Mouse (Mus musculus) adrenal gland, postnatal 36 days (tissue): Measurements from ENCODE around the gene Nkapl. TPM values are rescaled to one million over a fixed set of nuclear protein-coding genes. Genes with fewer than 3 reads are reported as not detected.

Experiments
- DNase-seq, 2 experiments: peaks; one replicate each; pipeline ENCODE4 v3.0.0; 2021; ENCODE audit warnings: mixed read lengths in 1 of 2
- microRNA-seq: library from miRNA; unstranded; fragments of <30 nt; microRNA quantifications from one replicate; pipeline ENCODE4 v1.2.0, GENCODE M21; 2021
- total RNA-seq, 2 experiments: library from RNA; stranded (reverse); gene quantifications; 2 replicates each; pipeline ENCODE4 v1.2.3; 2021

Gene Nkapl
- total RNA-seq, 2 experiments from 2014 or later: 0.96 to 1.4 TPM

DNA sequence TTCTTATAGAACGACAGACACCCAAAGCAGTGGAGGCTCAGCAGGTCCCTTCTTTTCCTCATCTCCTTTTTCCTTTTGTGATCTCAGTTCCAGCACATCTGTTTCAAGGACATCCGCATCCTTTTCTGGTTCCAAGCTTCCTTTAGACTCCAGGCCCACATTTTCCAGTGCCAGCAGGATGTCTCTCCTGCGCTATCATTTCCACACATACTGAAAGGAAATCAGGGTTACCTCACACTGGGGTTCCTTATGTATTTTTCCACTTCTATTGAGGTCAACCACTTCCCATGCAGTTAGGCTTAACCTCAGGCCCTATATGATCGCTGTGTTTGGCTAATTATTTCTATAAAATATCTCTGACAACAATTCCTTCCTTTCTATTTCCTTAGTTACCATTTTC, 32.8 kb downstream of the Nkapl start:
- no peak for DNase-seq

DNA sequence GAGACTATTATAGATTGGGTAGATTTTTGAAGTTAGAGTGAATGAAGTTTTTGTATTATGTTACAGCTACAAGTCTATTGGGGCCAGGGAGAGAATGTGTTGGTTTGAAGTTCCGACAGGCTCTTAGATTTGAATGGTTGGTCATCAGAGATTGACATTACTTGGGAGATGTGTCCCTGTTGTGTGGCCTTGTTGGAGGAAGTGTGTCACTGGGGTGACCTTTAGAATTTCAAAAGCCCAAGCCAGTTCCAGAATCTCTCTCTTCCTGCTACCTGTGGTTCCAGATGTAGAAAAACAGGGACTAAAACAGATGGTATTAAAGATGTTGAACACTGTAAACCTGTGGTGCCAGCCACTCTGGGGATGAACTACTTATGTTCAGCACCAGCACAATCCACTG, 40.7 kb downstream of the Nkapl start:
- DNase-seq: no peak

DNA sequence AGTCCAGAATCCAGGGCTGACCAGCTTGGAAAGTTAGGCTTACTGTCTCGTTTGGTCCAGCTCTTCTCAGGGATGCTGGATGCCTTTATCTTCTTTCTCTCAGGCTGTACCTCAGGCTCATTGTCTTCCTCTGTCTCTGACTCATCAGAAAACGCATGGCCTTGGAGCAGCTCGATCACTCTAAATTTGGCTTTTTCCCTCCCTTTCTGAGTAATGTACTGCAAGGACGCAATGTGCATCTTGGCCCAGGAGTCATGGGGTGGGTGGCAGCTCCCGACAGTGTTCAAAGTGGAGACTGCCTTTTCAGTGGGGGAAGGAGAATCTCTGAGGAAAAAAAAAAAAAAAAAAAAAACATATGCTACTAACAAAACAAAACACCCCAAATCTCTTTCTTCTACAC, 45.0 kb downstream of the Nkapl start:
- peak; percentile 70 to 71 for DNase-seq

DNA sequence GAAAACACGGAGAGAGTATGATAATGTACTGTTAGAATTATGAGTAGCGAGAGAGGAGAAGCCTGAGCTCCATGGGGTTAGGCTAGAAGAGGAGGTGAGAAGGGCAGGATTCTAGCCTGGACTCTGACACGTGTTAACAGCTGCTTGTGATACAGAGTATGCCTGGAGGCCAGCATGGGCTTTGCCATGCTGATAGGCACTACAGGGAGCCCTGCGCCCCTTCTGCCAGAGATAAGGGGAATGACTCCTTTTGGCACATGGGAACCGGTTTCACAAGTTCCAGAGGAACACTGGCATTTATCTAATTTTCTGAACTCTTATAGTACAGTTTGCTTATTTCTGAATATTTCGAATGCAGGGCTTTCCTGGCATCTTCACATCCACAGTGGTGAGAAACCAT, 49.4 kb downstream of the Nkapl start:
- no peak for DNase-seq

DNA sequence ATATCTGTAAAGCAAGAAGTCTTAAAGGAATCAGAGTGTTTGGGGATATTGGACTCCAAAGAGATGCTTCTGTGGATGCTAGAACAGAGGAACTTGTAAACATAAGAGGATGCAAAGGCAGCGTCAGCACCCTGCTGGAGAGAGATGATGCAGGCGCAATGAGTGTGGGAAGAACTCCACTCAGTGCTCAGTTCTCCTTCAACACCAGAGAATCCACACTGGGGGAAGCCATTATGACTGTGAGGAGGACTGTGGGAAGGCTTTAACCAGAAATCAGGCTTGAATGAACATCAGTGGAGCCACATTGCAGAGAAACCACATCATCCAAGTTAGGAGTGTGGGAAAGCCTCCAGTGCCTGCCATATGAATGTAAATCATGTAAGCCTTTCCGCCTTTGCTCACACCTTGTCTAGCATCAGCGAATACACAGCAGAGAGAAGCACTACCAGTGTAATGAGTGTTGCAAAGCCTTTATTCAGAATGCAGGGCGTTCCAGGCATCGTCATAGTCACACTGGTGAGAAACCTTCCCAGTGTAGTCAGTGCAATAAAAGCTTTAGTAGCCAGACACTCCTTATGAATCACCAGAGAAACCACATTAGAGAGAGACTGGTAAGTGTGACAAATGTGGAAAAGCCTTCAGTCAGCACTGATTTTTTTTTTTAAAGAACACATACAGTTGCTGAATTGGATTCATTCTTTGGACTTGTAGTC, 50.9 kb downstream of the Nkapl start:
- DNase-seq: peak; percentile 22 to 42

Small RNAs within 50 kb of the gene (microRNA-seq; reads per million reads assigned to microRNA genes)
- gene Mir1896: not detected

Other genes with a start within 250 kb of the Nkapl start
- gene Gpx5, start 175.8 kb downstream of the Nkapl start, total RNA-seq: not detected
- not detected for gene Gpx6, start 156.4 kb downstream of the Nkapl start, total RNA-seq
- not detected for gene Olfr1367, start 121.6 kb downstream of the Nkapl start, total RNA-seq
- gene Zscan12, start 105.7 kb downstream of the Nkapl start, total RNA-seq: 10 to 100 TPM in 1 of 2 experiments, 1 to 10 TPM in 1; 8.5 to 10.6 TPM
- 10 to 100 TPM; 55.6 to 64.5 TPM for gene Zkscan3, start 65.8 kb downstream of the Nkapl start, total RNA-seq
- gene Pgbd1, start 27.5 kb downstream of the Nkapl start, total RNA-seq: under 1 TPM; 0.79 to 0.89 TPM
- gene Zscan26, start 14.8 kb downstream of the Nkapl start, total RNA-seq: 10 to 100 TPM; 34.5 to 39.7 TPM
- 1 to 10 TPM; 2.1 to 2.6 TPM for gene Zkscan4, start 10.4 kb upstream of the Nkapl start, total RNA-seq
- not detected for gene Gm10065, start 10.9 kb upstream of the Nkapl start, total RNA-seq
- 10 to 100 TPM; 11.0 to 12.8 TPM for gene AK157302, start 26.7 kb upstream of the Nkapl start, total RNA-seq
- gene Gm11273, start 32.9 kb upstream of the Nkapl start, total RNA-seq: 10 to 100 TPM; 89.0 to 99.3 TPM
- 10 to 100 TPM; 16.9 to 19.2 TPM for gene Zkscan8, start 62.6 kb upstream of the Nkapl start, total RNA-seq
- gene Olfr1366, start 74.3 kb upstream of the Nkapl start, total RNA-seq: not detected
- not detected for gene Olfr1535, start 91.4 kb upstream of the Nkapl start, total RNA-seq
- gene Olfr1364, start 113.2 kb upstream of the Nkapl start, total RNA-seq: not detected
- not detected for gene Olfr1362, start 145.5 kb upstream of the Nkapl start, total RNA-seq
- gene Olfr11, start 174.0 kb upstream of the Nkapl start, total RNA-seq: not detected
- gene Olfr1361, start 194.9 kb upstream of the Nkapl start, total RNA-seq: not detected
- gene Olfr1360, start 208.9 kb upstream of the Nkapl start, total RNA-seq: not detected
- not detected for gene Olfr1359, start 229.6 kb upstream of the Nkapl start, total RNA-seq
- gene Hist1h2bl, start 247.6 kb upstream of the Nkapl start, total RNA-seq: 10 to 100 TPM; 60.4 to 64.6 TPM
- gene Hist1h2ai, start 247.9 kb upstream of the Nkapl start, total RNA-seq: 10 to 100 TPM in 1 of 2 experiments, 1 to 10 TPM in 1; 7.6 to 50.2 TPM
- gene Hist1h3h, start 249.2 kb upstream of the Nkapl start, total RNA-seq: 10 to 100 TPM; 68.3 to 81.7 TPM